Mouse (Mus musculus): ENCODE measurements at regions not wholly inside any gene's neighbourhood (a gene's known extent, or its start where the extent isn't known, plus 50 kb on each side); places are given as distances from the start of the nearest gene placed in this dataset.

DNA sequence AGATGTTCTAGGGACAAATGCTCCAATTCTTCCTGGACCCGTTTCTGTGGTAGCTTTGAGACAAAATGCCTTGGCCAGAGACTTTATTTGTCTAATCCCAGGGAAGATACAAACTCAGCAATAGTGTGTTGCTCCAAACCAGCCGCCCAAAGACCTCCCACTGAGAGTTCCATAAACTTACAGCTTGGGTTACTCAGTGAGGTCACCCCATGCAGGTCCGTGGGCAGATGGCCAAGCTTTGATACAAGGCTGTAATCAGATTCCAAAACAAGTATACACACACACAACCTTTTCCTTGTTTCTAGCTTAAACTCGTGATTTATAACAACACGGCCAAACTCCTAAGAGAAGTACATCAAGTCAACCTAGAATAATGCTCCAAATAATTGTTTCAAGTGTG, 64.6 kb upstream of the Hspb3 start:
- TF ChIP-seq MAFK (IDR thresholded peaks at IDR 0.05; ENCODE audit: insufficient read depth, low read depth, low read length) = no peak
- TF ChIP-seq CHD2 (IDR thresholded peaks at IDR 0.05; ENCODE audit: low read depth, low read length) = no peak
- TF ChIP-seq HCFC1 (IDR thresholded peaks at IDR 0.05; ENCODE audit: borderline replicate concordance, insufficient read depth, low read length) = no peak
